Mouse (Mus musculus): Measurements from ENCODE around the gene Gucy2e. TPM values are rescaled to one million over a fixed set of nuclear protein-coding genes. Genes with fewer than 3 reads are reported as not detected.

The Gucy2e gene
- polyA plus RNA-seq, 1 experiment: 0.26 TPM

DNA sequence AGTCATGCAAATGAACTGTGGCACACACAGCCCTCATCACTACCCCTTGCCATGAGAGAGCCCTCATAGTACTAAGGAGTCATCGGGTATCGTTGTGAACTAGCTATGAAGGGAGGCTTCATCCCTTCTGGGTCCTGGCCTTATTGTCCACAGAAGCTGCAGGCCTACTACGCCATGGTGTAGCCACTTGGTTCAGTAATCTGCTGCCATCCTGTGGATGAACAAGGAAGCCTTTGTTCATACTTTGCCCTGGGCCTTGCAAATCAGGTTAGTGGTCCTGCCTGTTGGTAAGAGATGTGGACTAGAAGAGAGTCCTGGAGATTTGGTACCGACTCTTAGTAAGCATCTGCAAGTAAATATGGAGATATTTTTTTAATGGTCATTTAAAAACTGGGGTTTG lies 6.4 kb downstream of the Gucy2e start:
- Histone ChIP-seq H3K4me3 (ENCODE audit: control insufficient read depth, insufficient read depth, low read length) (no peak overlapping the region), H3K27me3 (ENCODE audit: control insufficient read depth, insufficient read depth, low read length) (no peaks in the 10 kb centered on the region), H3K36me3 (ENCODE audit: control insufficient read depth, insufficient read depth, low read length) (no peaks in the 10 kb centered on the region), H3K27ac (ENCODE audit: control insufficient read depth, insufficient read depth, low read length) (no peak overlapping the region), H3K4me1 (replicated peaks; ENCODE audit: control insufficient read depth, insufficient read depth, low read length) (peaks cover 18% of the 10 kb centered on the region)
- 90% methylated on average over 4 of the region's 4 CpGs for WGBS
- TF ChIP-seq POLR2A (IDR thresholded peaks at IDR 0.05; ENCODE audit: control insufficient read depth, extremely low read depth, insufficient read depth, low read length, poor library complexity) (no peak), CTCF (IDR thresholded peaks at IDR 0.05; ENCODE audit: borderline replicate concordance, control insufficient read depth, extremely low read depth, insufficient read depth, low read length, poor library complexity) (no peak)
- no peak for DNase-seq

DNA sequence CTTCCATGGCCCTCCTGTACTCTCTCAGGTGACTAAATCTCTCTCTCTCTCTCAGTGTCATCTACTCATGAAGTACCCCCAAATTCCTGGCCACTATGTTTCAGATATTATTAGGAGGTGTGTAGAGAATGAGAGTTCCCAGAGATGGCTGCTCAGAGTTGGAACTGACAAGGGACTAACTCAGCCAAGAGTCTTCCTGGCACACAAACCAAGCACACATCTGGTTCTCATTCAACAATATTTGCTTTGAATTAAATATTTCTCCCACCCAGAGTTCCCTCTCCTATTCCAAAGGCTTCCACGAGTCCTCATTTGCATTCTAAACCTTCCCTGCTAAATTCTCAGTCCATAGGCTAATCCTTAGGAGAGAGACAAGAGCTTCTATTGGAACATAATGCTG lies 11.1 kb downstream of the Gucy2e start:
- Histone ChIP-seq H3K4me3 (ENCODE audit: control insufficient read depth, insufficient read depth, low read length) (no peak overlapping the region), H3K36me3 (ENCODE audit: control insufficient read depth, insufficient read depth, low read length) (no peaks in the 10 kb centered on the region), H3K27ac (ENCODE audit: control insufficient read depth, insufficient read depth, low read length) (no peak overlapping the region), H3K27me3 (ENCODE audit: control insufficient read depth, insufficient read depth, low read length) (no peaks in the 10 kb centered on the region), H3K4me1 (replicated peaks; ENCODE audit: control insufficient read depth, insufficient read depth, low read length) (no peaks in the 10 kb centered on the region; the same call in 1 of the 2 replicates)
- WGBS: 94% methylated on average over 1 of the region's 1 CpGs
- TF ChIP-seq CTCF (IDR thresholded peaks at IDR 0.05; ENCODE audit: borderline replicate concordance, control insufficient read depth, extremely low read depth, insufficient read depth, low read length, poor library complexity) (no peak), POLR2A (IDR thresholded peaks at IDR 0.05; ENCODE audit: control insufficient read depth, extremely low read depth, insufficient read depth, low read length, poor library complexity) (no peak)
- DNase-seq: no peak

DNA sequence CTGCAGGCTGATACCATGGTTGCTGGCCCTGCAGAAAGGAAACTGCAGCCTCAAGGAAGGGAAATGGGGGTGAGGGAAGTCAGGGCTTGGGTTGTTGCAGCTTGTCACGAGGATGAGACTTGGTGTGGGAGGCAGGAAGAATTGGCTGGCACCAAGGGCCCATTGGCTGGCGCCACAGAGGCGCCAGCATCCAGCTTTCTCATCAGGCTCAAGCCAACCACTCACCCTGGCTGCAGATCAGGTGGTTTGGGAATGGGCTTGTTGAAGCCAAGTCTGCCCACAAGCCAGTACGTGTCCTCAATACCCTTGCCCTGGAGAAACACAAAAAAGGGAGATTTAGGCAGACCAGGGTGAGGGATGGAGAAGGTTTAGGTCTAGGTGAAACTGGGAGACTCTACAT lies 13.7 kb downstream of the Gucy2e start:
- 82% methylated on average over 4 of the region's 4 CpGs for WGBS
- TF ChIP-seq POLR2A (IDR thresholded peaks at IDR 0.05; ENCODE audit: control insufficient read depth, extremely low read depth, insufficient read depth, low read length, poor library complexity) (no peak), CTCF (IDR thresholded peaks at IDR 0.05; ENCODE audit: borderline replicate concordance, control insufficient read depth, extremely low read depth, insufficient read depth, low read length, poor library complexity) (no peak)
- no peaks in the 10 kb centered on the region for H3K36me3 ChIP-seq (ENCODE audit: control insufficient read depth, insufficient read depth, low read length)
- no peaks in the 10 kb centered on the region for H3K27me3 ChIP-seq (ENCODE audit: control insufficient read depth, insufficient read depth, low read length)
- DNase-seq: no peak
- no peak overlapping the region for H3K27ac ChIP-seq (ENCODE audit: control insufficient read depth, insufficient read depth, low read length)
- H3K4me3 ChIP-seq (ENCODE audit: control insufficient read depth, insufficient read depth, low read length): no peak overlapping the region
- H3K4me1 ChIP-seq (replicated peaks; ENCODE audit: control insufficient read depth, insufficient read depth, low read length): no peaks in the 10 kb centered on the region; the same call in 1 of the 2 replicates

DNA sequence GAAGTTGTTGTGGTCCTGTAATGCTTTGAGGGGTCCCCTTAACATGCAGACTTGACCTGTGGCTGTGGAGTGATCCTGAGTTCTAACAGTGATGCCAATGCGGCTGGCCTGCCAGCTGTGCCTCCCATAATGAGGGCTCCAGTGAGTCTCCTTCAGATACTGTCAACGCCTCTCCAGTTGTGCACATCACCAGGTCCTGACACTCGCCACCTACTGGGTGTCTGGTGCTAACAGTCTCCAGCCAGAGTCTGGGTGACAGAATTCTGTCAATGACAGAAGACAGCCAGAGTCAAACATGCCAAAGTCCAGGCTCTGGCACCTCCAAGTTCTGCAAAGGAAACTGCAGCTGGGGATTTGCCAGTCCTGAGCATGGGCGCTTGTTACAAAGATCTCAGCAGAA lies 15.8 kb downstream of the Gucy2e start:
- Histone ChIP-seq H3K27me3 (ENCODE audit: control insufficient read depth, insufficient read depth, low read length) (no peaks in the 10 kb centered on the region), H3K4me3 (ENCODE audit: control insufficient read depth, insufficient read depth, low read length) (no peak overlapping the region), H3K36me3 (ENCODE audit: control insufficient read depth, insufficient read depth, low read length) (no peaks in the 10 kb centered on the region), H3K4me1 (replicated peaks; ENCODE audit: control insufficient read depth, insufficient read depth, low read length) (no peaks in the 10 kb centered on the region), H3K27ac (ENCODE audit: control insufficient read depth, insufficient read depth, low read length) (no peak overlapping the region)
- DNase-seq: no peak
- TF ChIP-seq POLR2A (IDR thresholded peaks at IDR 0.05; ENCODE audit: control insufficient read depth, extremely low read depth, insufficient read depth, low read length, poor library complexity) (no peak), CTCF (IDR thresholded peaks at IDR 0.05; ENCODE audit: borderline replicate concordance, control insufficient read depth, extremely low read depth, insufficient read depth, low read length, poor library complexity) (no peak)
- WGBS: 88% methylated on average over 4 of the region's 4 CpGs

DNA sequence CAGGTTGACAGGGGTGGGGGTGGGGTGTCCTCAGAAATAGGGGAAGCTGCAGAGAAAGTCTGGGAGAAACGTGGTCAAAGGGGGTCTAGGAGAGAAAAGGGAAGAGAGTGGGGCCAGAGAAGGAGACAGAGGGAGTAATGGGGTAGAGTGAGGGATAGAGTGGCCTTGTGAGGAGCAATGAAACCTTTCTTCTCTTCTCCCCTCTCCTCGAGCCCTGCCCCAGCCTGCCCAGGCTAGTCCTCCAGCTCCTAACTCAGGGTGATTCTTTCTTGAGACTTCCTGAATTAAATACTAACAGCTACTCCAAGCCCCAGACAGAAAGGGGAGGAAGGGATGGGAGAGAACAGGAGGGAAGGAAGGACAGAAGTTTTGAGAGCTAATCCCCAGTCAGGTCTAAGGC lies 18.2 kb downstream of the Gucy2e start:
- Histone ChIP-seq H3K27ac (ENCODE audit: control insufficient read depth, insufficient read depth, low read length) (no peak overlapping the region), H3K4me1 (replicated peaks; ENCODE audit: control insufficient read depth, insufficient read depth, low read length) (no peaks in the 10 kb centered on the region), H3K27me3 (ENCODE audit: control insufficient read depth, insufficient read depth, low read length) (no peaks in the 10 kb centered on the region), H3K4me3 (ENCODE audit: control insufficient read depth, insufficient read depth, low read length) (no peak overlapping the region), H3K36me3 (ENCODE audit: control insufficient read depth, insufficient read depth, low read length) (no peaks in the 10 kb centered on the region)
- WGBS: 32% methylated on average over 2 of the region's 2 CpGs
- no peak for DNase-seq
- no peak for TF ChIP-seq POLR2A (IDR thresholded peaks at IDR 0.05; ENCODE audit: control insufficient read depth, extremely low read depth, insufficient read depth, low read length, poor library complexity)

DNA sequence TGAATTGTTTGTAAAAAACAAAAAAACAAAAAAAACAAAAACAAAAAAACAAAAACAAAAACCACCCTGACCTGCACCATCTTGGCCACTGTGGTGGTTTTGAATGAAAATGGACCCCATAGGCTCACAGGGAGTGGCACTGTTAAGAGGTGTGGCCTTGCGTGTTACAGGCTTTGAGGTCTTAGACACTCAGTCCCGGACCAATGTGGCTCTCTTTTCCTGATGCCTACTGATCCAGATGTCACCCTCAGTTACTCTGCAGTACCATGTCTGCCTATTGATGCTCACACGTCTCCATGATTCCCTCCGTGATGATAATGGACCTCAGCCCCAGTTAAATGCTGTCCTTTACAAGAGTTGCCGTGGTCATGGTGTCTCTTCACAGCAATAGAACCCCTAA lies 19.4 kb downstream of the Gucy2e start:
- Histone ChIP-seq H3K4me3 (ENCODE audit: control insufficient read depth, insufficient read depth, low read length) (no peak overlapping the region), H3K27ac (ENCODE audit: control insufficient read depth, insufficient read depth, low read length) (no peak overlapping the region), H3K4me1 (replicated peaks; ENCODE audit: control insufficient read depth, insufficient read depth, low read length) (no peaks in the 10 kb centered on the region), H3K27me3 (ENCODE audit: control insufficient read depth, insufficient read depth, low read length) (no peaks in the 10 kb centered on the region), H3K36me3 (ENCODE audit: control insufficient read depth, insufficient read depth, low read length) (no peaks in the 10 kb centered on the region)
- no peak for DNase-seq
- TF ChIP-seq CTCF (IDR thresholded peaks at IDR 0.05; ENCODE audit: borderline replicate concordance, control insufficient read depth, extremely low read depth, insufficient read depth, low read length, poor library complexity): no peak
- TF ChIP-seq POLR2A (IDR thresholded peaks at IDR 0.05; ENCODE audit: control insufficient read depth, extremely low read depth, insufficient read depth, low read length, poor library complexity): no peak
- 91% methylated on average over 5 of the region's 5 CpGs for WGBS

DNA sequence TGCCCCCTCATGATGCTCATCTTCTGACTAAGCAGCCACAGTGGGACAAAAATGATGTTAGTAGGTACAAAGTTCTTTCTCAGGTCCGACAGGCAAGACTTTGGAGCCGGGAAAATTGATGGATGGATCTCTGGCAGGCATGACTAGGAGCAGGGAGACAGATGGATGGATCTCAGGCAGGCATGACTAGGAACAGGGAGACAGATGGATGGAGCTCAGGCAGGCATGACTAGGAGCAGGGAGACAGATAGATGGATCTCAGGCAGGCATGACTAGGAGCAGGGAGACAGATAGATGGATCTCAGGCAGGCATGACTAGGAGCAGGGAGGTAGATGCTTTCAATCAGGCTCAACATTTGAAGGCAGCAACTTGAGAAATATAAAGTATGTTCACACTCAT lies 25.4 kb downstream of the Gucy2e start:
- Histone ChIP-seq H3K4me1 (replicated peaks; ENCODE audit: control insufficient read depth, insufficient read depth, low read length) (no peaks in the 10 kb centered on the region), H3K27me3 (ENCODE audit: control insufficient read depth, insufficient read depth, low read length) (no peaks in the 10 kb centered on the region), H3K4me3 (ENCODE audit: control insufficient read depth, insufficient read depth, low read length) (no peak overlapping the region), H3K36me3 (ENCODE audit: control insufficient read depth, insufficient read depth, low read length) (no peaks in the 10 kb centered on the region), H3K27ac (ENCODE audit: control insufficient read depth, insufficient read depth, low read length) (no peak overlapping the region)
- no peak for DNase-seq
- TF ChIP-seq POLR2A (IDR thresholded peaks at IDR 0.05; ENCODE audit: control insufficient read depth, extremely low read depth, insufficient read depth, low read length, poor library complexity) (no peak), CTCF (IDR thresholded peaks at IDR 0.05; ENCODE audit: borderline replicate concordance, control insufficient read depth, extremely low read depth, insufficient read depth, low read length, poor library complexity) (no peak)
- 79% methylated on average over 2 of the region's 2 CpGs for WGBS

Data from thymus, adult 2 months (tissue).